Mouse (Mus musculus): ENCODE results near the gene Hemgn. TPM values are rescaled to one million over a fixed set of nuclear protein-coding genes. Genes with fewer than 3 reads are reported as not detected.

The Hemgn gene
- polyA plus RNA-seq (2016; fragmentation: Nextera tagmentation; extraction: Ambion mirVana): 425 and 445 TPM in 2 replicates

DNA sequence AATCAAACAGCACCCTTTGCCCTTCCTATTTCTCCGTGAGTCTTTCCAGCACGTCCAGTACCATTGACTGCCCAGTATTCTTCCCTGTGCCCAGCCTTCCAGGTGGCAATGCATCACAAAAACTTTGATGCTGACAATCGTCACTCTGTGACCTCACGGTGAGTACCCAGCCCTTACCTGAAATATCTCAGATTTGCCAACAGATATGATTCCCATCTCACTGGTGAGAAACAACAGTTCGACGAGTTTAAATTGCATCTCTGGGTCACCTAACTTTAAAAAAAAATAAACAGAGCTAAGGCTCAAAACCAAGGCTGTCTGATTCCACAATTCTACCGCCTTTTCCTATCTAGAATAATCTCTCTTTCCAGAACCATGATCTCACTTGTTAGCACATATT lies at the start of gene Hemgn:
Gene Hemgn, minus strand, starts transcription at position 101 of the 400 bp plus-strand sequence.
- WGBS (ENCODE audit: insufficient replicate concordance): 78% methylated on average over 7 of the region's 7 CpGs
- Histone ChIP-seq H3K4me3 (peak within 1 kb of the TSS; percentile 8; the same call in 1 of the 2 replicates), H3K27ac (peak within 1 kb of the TSS; percentile 99), H3K4me2 (peak within 1 kb of the TSS; percentile 43), H3K36me3 (no peaks in the 10 kb centered on the region), H3K27me3 (replicated peaks) (no peaks in the 10 kb centered on the region), H3K9me3 (replicated peaks) (no peaks in the 10 kb centered on the region), H3K4me1 (peaks cover 87% of the 10 kb centered on the region), H3K9ac (peak within 1 kb of the TSS; percentile 60)
- ATAC-seq: no peak

DNA sequence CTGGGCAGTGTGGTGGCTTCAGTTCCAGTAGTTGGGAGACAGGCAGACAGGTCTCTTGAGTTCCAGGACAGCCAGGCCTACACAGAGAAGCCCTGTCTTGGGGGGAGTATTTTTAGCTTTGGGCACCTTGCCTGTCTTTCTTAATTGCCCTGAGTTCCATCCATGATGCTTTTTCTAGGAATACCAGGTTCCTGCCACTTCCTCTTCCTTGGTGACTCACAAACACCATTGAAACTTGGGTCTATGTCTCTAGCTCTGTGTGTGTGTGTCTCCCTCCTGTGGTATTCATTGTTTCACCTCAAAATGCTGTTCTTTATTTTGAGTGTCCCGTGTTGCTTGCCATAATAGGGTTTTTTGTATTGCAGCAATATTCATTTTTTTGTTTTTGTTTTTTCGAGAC lies 45.1 kb upstream of the Hemgn start:
- Histone ChIP-seq H3K4me3 (0 out of 2 replicates have a peak overlapping the region, but pooled peaks have one; percentile 1), H3K27me3 (replicated peaks) (no peaks in the 10 kb centered on the region), H3K4me2 (peak overlapping the region; percentile 89), H3K4me1 (peaks cover 87% of the 10 kb centered on the region), H3K9me3 (replicated peaks) (no peaks in the 10 kb centered on the region), H3K9ac (peak overlapping the region; percentile 28; the same call in 1 of the 2 replicates), H3K36me3 (peaks cover 88% of the 10 kb centered on the region), H3K27ac (peak overlapping the region; percentile 99)
- ATAC-seq: no peak
- 85% methylated on average over 2 of the region's 2 CpGs for WGBS (ENCODE audit: insufficient replicate concordance)

DNA sequence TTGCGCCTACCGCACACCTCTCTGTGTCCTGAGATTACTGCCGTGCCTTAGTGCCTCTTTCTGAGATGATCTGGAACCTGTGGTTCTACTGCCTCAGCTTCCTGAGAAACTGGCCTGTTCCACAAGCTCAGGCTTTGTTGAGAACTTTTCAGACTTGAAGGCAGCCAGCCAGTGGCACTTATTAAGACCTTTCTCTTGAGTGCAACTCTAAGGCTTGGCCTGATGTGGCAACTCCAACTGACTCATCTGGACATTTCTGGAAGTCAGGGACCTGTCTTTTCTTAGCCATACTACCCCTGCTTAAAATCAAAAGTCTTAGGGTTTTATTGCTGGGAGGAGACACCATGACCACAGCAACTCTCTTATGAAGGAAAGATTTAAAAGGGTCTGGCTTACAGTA lies 43.9 kb upstream of the Hemgn start:
- H3K4me1 ChIP-seq: peaks cover 91% of the 10 kb centered on the region
- peaks cover 86% of the 10 kb centered on the region for H3K36me3 ChIP-seq
- H3K27ac ChIP-seq: peak overlapping the region; percentile 99
- H3K9ac ChIP-seq: peak overlapping the region; percentile 100
- H3K4me3 ChIP-seq: peak overlapping the region; percentile 95
- no peak for ATAC-seq
- WGBS (ENCODE audit: insufficient replicate concordance): 67% methylated on average over 3 of the region's 3 CpGs
- H3K4me2 ChIP-seq: peak overlapping the region; percentile 89
- no peaks in the 10 kb centered on the region for H3K27me3 ChIP-seq (replicated peaks)
- no peaks in the 10 kb centered on the region for H3K9me3 ChIP-seq (replicated peaks)

DNA sequence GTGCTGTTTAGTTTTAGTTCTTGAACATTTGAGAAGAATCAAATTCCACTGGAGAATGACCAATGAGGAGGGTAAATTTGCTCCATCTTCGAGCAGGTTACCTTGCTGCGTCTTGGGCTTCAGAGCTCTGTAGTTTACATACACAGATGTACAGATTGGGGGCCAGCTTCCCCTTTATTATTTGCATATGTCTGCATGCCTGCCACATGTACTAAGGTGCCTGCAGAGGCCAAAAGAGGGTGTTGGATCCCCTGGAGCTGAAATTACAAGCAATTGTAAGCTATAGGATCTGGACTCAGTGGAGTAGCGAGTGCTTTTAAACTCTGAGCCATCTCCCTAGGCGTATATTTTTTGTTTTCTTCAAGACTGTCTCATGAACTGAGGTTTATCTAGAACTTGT lies 43.5 kb upstream of the Hemgn start:
- 63% methylated on average over 4 of the region's 4 CpGs for WGBS (ENCODE audit: insufficient replicate concordance)

DNA sequence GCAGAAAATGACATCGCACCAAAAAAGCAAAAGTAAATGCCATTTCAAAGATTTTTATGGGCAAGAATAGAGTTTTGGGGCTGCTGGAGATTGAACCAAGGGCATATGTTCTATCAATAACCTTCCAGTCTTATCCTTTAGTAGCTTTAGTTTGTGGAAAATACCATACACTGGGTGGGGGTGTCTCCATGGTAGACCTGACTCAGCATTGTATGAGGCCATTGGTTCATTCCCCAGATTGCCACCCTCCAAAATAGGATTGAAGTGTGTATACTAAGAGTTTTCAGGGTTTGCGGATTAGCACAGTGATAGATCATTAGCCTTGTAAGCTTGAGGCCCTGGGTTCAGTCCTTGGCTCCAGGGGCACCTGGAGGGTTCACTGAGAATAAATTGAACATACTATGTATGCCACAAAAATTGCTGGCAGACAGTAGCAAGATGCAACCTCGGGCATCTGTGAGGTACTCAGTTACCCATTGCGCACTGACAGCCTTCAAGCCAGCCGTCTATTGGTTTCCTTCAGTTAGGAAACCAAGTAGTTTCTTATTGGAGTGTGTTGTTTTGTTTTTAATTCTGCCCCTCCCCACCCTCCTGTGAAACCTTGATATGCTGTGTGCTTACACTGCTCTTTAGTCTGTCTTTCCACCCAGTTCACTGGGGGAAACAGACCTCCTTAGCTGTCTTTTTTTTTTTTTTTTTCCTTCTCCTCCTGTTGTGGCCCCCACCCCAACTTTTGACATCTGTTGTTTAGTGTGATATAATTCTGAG lies 41.0 kb upstream of the Hemgn start:
- H3K4me1 ChIP-seq: peaks cover 79% of the 10 kb centered on the region
- H3K27ac ChIP-seq: peak overlapping the region; percentile 99
- peak overlapping the region; percentile 89 for H3K4me2 ChIP-seq
- peaks cover 61% of the 10 kb centered on the region for H3K36me3 ChIP-seq
- H3K9ac ChIP-seq: peak overlapping the region; percentile 100
- no peaks in the 10 kb centered on the region for H3K27me3 ChIP-seq (replicated peaks)
- H3K4me3 ChIP-seq: peak overlapping the region; percentile 95
- 36% methylated on average over 5 of the region's 5 CpGs for WGBS (ENCODE audit: insufficient replicate concordance)
- H3K9me3 ChIP-seq (replicated peaks): no peaks in the 10 kb centered on the region
- ATAC-seq: 0 out of 2 replicates have a peak, but pooled peaks have one; percentile 10

More for the DNA sequence above, 43.5 kb upstream of the Hemgn start:
- peak overlapping the region; percentile 100 for H3K9ac ChIP-seq
- H3K27me3 ChIP-seq (replicated peaks): no peaks in the 10 kb centered on the region
- no peak for ATAC-seq
- H3K4me2 ChIP-seq: peak overlapping the region; percentile 89
- peaks cover 88% of the 10 kb centered on the region for H3K4me1 ChIP-seq
- peaks cover 86% of the 10 kb centered on the region for H3K36me3 ChIP-seq
- H3K9me3 ChIP-seq (replicated peaks): no peaks in the 10 kb centered on the region
- H3K27ac ChIP-seq: peak overlapping the region; percentile 99
- H3K4me3 ChIP-seq: peak overlapping the region; percentile 95

DNA sequence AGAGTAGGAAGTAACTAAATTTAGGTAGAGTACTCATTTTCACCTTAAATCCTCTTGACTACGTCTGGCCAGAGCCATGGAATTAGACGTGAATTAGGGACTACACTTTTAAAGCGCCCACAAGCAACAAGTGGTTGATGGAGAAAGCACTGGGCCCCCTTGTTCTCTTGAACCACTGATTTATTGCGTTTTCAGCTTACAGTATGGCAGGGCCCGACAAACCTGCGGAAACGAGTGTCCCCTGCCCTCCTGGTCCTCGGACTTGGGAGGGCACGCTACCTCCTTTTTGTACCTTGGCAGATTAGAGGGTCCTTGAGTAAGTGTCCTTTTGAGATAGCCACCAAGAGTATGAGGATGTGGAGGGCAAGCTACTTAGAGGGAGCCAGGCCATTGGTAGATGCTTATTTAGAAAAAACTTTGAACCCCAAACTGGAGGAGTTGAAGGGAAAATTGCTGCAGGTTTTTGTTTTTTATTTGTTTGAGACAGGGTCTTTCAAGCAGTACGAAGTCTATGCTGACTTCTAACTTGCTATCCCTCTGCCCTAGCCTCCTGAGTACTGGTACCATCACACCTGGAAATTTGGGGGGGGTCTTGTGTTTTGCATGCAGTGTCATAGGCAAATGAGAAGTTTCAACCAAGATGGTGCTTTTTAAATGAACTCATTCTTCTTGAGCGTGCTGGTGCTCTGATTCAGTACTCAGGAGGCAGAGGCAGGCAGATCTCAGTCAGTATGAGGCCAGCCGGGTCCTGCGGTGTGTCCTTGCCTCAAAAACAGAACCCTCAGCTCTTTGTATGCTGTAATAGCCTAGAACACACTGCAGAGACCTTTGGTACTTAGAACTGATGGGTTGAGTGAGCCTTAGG lies 39.8 kb upstream of the Hemgn start:
- ATAC-seq: no peak
- Histone ChIP-seq H3K4me1 (peaks cover 79% of the 10 kb centered on the region), H3K27me3 (replicated peaks) (no peaks in the 10 kb centered on the region), H3K36me3 (peaks cover 49% of the 10 kb centered on the region), H3K4me2 (peak overlapping the region; percentile 89), H3K9me3 (replicated peaks) (no peaks in the 10 kb centered on the region), H3K4me3 (peak overlapping the region; percentile 95), H3K27ac (peak overlapping the region; percentile 99), H3K9ac (peak overlapping the region; percentile 100)
- WGBS (ENCODE audit: insufficient replicate concordance): 8% methylated on average over 13 of the region's 13 CpGs

DNA sequence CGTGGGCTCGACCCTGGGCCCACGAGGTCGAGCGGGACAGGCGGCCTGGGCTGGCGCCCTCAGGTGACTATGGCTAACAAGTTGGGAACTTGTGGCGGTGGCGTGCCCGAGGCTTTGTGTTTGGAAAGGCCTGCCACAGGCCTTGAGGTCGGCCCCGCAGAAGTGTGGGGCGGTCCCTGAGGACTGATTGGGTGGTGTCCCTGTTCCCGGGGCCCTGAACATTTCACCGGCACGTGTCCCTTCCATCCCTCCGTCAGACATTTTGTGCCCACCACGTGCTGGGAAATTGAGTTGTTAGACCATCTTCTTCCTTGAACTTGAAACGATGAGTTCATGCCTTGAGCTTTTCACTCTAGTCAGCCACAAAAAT lies 39.2 kb upstream of the Hemgn start:
- peaks cover 79% of the 10 kb centered on the region for H3K4me1 ChIP-seq
- peak overlapping the region; percentile 95 for H3K4me3 ChIP-seq
- no peaks in the 10 kb centered on the region for H3K9me3 ChIP-seq (replicated peaks)
- under 1% methylated on average over 19 of the region's 19 CpGs for WGBS (ENCODE audit: insufficient replicate concordance)
- ATAC-seq: peak; percentile 41
- peak overlapping the region; percentile 99 for H3K27ac ChIP-seq
- H3K36me3 ChIP-seq: peaks cover 43% of the 10 kb centered on the region
- peak overlapping the region; percentile 100 for H3K9ac ChIP-seq
- H3K27me3 ChIP-seq (replicated peaks): no peaks in the 10 kb centered on the region
- peak overlapping the region; percentile 89 for H3K4me2 ChIP-seq

DNA sequence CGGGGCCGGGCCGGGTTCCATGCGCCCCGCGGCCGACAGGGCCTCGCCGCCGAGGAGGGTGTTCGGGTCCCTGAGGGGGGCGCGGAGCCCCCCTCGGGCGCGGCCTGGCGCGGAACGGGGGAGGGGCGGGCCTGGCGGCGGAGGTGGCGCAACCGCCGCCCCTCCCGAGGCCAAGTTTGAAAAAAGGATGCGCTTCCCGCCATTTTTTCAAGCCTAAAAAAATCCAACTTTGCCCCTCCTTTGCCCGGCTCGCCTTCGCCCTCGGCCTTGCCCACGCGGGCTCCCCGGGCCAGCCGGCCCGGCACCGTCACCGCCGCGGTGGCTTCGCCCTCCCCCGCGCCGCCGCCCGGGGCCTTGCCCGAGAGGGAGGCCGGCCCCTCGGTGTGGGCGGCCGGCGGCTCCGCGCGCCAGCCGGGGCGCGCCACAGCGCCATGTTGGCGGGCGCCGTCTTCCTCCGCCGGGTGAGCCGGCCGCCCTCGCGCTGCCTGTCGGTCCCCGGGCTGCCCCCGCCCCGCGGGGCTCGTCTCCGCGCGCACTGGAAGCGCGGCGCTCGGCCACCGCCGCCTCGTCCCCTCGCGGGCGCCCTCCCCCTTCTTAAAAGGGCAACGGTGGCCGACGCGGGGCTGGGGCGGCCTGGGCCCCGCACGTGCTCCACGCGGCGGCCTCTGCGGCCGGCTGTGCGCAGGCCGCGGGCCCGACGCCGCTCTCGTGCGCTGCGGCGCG lies 38.6 kb upstream of the Hemgn start:
- under 1% methylated on average over 105 of the region's 111 CpGs for WGBS (ENCODE audit: insufficient replicate concordance)

DNA sequence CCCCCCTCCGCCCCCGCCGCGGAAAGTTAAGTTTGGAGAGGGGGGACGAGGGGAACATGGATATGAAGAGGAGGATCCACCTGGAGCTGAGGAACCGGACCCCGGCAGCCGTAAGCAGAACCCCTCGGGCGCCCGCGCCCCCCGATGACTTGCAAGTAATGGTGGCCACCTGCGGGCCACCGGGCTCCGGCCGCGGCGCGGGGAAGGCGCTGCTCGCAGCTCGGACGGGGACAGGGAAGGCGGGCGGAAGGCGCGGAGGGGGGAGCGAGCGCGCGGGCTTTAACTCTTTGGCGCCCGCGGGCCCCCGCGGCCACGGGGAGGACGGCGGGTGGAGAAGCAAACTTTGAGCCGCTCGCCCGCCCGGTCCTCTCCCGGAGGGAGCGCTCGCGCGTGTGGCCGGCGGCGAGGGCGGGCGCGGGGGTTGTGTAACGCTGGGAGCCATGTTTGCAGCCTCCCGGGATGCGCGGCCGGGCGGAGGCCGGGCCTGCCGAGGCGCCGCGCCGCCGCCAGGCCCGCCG lies 38.0 kb upstream of the Hemgn start:
- peak overlapping the region; percentile 95 for H3K4me3 ChIP-seq
- WGBS (ENCODE audit: insufficient replicate concordance): under 1% methylated on average over 63 of the region's 70 CpGs
- peak; percentile 0; the same call in 1 of the 2 replicates for ATAC-seq
- H3K9ac ChIP-seq: peak overlapping the region; percentile 100
- peak overlapping the region; percentile 99 for H3K27ac ChIP-seq
- H3K4me1 ChIP-seq: peaks cover 78% of the 10 kb centered on the region
- no peaks in the 10 kb centered on the region for H3K27me3 ChIP-seq (replicated peaks)
- no peaks in the 10 kb centered on the region for H3K9me3 ChIP-seq (replicated peaks)
- H3K4me2 ChIP-seq: peak overlapping the region; percentile 89
- H3K36me3 ChIP-seq: peaks cover 31% of the 10 kb centered on the region

More for the DNA sequence above, 38.6 kb upstream of the Hemgn start:
- ATAC-seq: peak; percentile 4; the same call in 1 of the 2 replicates
- Histone ChIP-seq H3K27ac (peak overlapping the region; percentile 99), H3K36me3 (peaks cover 37% of the 10 kb centered on the region), H3K9me3 (replicated peaks) (no peaks in the 10 kb centered on the region), H3K4me2 (peak overlapping the region; percentile 89), H3K9ac (peak overlapping the region; percentile 100), H3K4me3 (peak overlapping the region; percentile 95), H3K27me3 (replicated peaks) (no peaks in the 10 kb centered on the region), H3K4me1 (peaks cover 79% of the 10 kb centered on the region)

DNA sequence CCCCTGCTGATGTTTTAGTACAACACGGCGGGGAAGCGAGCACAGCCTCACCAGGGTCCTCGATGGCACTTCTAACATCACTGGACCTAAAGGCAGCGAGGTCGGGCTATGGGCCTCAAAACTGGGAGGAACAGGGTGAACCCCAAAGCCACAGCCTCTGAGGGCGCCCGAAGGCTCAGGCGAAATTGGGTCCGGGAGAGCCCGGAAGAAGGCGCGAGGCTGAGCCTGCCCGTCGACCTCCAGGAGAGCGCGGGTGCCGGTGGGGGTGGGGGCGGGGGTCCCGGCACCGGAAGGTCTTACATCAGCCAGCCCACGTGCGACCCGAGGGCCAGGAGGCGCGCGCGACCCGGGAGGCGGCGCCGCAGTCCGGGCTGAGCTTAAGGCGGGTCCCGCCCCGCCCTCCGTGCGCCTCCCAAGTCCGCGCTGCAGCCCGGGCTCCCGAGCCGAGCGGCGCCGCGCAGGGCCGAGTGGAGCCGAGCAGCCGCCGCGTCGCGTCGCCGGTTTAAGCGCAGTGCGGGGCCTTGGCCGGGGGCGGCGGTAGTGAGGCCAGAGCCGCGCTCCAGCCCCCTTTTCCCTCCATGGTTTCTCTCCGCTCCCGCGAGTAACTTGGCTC lies 37.3 kb upstream of the Hemgn start, which contains the start of gene Anp32b:
Gene Anp32b, plus strand, starts transcription at position 384 of the 613 bp plus-strand sequence.
- Histone ChIP-seq H3K4me2 (peak within 1 kb of the TSS; percentile 89), H3K27ac (peak within 1 kb of the TSS; percentile 99), H3K27me3 (replicated peaks) (no peaks in the 10 kb centered on the region), H3K9ac (peak within 1 kb of the TSS; percentile 100), H3K4me3 (peak within 1 kb of the TSS; percentile 95), H3K36me3 (peaks cover 24% of the 10 kb centered on the region), H3K4me1 (peaks cover 76% of the 10 kb centered on the region), H3K9me3 (replicated peaks) (no peaks in the 10 kb centered on the region)
- WGBS (ENCODE audit: insufficient replicate concordance): under 1% methylated on average over 65 of the region's 66 CpGs
- ATAC-seq: peak; percentile 91

All from liver, embryonic 12.5 days (tissue).